Mouse (Mus musculus) CH12.LX (cell line): ENCODE results near the gene Tbx15. TPM values are rescaled to one million over a fixed set of nuclear protein-coding genes. Genes with fewer than 3 reads are reported as not detected.

Experiments used
- DNase-seq: peaks from one replicate; pipeline ENCODE4 v3.0.0-alpha.2; 2013; ENCODE audit errors: extremely low read depth
- H3K27ac ChIP-seq: 2 replicates; pipeline ENCODE4 v1.5.1; 2012; ENCODE audit warnings: low read depth, mild to moderate bottlenecking, control low read depth, moderate library complexity; ENCODE audit not compliant: insufficient read depth
- H3K27me3 ChIP-seq: replicated peaks from 2 replicates; pipeline ENCODE3; 2012; ENCODE audit warnings: inconsistent platforms
- H3K36me3 ChIP-seq, 2 experiments: replicated peaks in 1 of 2; 2 replicates each; pipeline versions ENCODE3 to v1.6.1; 2012; ENCODE audit warnings: inconsistent platforms in 1 of 2, low read length in 1 of 2, mild to moderate bottlenecking in 1 of 2, mixed read lengths in 1 of 2, moderate library complexity in 1 of 2; ENCODE audit not compliant: control insufficient read depth in 1 of 2, insufficient read depth in 1 of 2
- H3K4me1 ChIP-seq, 2 experiments: 2 replicates each; pipeline ENCODE4 v1.6.1; 2012; ENCODE audit warnings: inconsistent platforms in 1 of 2, moderate library complexity in 1 of 2; ENCODE audit not compliant: insufficient read depth in 2 of 2, control insufficient read depth in 1 of 2
- H3K4me2 ChIP-seq: 2 replicates; pipeline ENCODE4 v1.6.1; 2012; ENCODE audit warnings: low read depth, mild to moderate bottlenecking, control low read depth; ENCODE audit not compliant: poor library complexity, insufficient read depth, severe bottlenecking
- H3K4me3 ChIP-seq, 3 experiments: fragments of 150-350 bp in 1 of 3; sonication (generic) in 1 of 3; replicated peaks in 1 of 3; 2 replicates each; pipeline versions ENCODE3 to v1.5.1; 2011 to 2012; ENCODE audit warnings: low read depth in 2 of 3, low read length in 2 of 3, mild to moderate bottlenecking in 2 of 3, moderate library complexity in 2 of 3, control low read depth in 1 of 3, improper control_type of control experiment in 1 of 3, inconsistent platforms in 1 of 3, mixed read lengths in 1 of 3; ENCODE audit not compliant: poor library complexity in 1 of 3
- H3K79me2 ChIP-seq: replicated peaks from 2 replicates; pipeline ENCODE4 v1.6.1; 2012; ENCODE audit warnings: mild to moderate bottlenecking, moderate library complexity; ENCODE audit not compliant: control insufficient read depth, poor library complexity, insufficient read depth, severe bottlenecking; ENCODE audit errors: extremely low read depth
- H3K9ac ChIP-seq: 2 replicates; pipeline ENCODE4 v1.6.1; 2012; ENCODE audit warnings: low read depth, mild to moderate bottlenecking, control low read depth, moderate library complexity; ENCODE audit not compliant: insufficient read depth
- H3K9me3 ChIP-seq: replicated peaks from 2 replicates; pipeline ENCODE3; 2012; ENCODE audit warnings: low read length, inconsistent platforms, mixed read lengths
- CHD1 ChIP-seq: IDR thresholded peaks from 2 replicates; pipeline ENCODE4 v1.6.1; 2012; ENCODE audit warnings: low read depth, low read length, improper control_type of control experiment, inconsistent platforms
- CHD2 ChIP-seq: IDR thresholded peaks from 2 replicates; pipeline ENCODE4 v1.6.1; 2011; ENCODE audit warnings: low read length, improper control_type of control experiment
- E2F4 ChIP-seq: IDR thresholded peaks from 2 replicates; pipeline ENCODE4 v1.6.1; 2011; ENCODE audit warnings: low read depth, low read length, improper control_type of control experiment; ENCODE audit not compliant: insufficient replicate concordance
- GABPA ChIP-seq: IDR thresholded peaks from 2 replicates; pipeline ENCODE4 v1.6.1; 2012; ENCODE audit warnings: low read depth, low read length, improper control_type of control experiment, inconsistent platforms; ENCODE audit not compliant: insufficient replicate concordance
- JUN ChIP-seq: IDR thresholded peaks from 2 replicates; pipeline ENCODE4 v1.6.1; 2011; ENCODE audit warnings: low read depth, mild to moderate bottlenecking, low read length, improper control_type of control experiment, moderate library complexity; ENCODE audit not compliant: insufficient read depth
- KAT2A ChIP-seq: IDR thresholded peaks from 2 replicates; pipeline ENCODE4 v1.6.1; 2012; ENCODE audit warnings: low read length, improper control_type of control experiment, inconsistent platforms; ENCODE audit not compliant: insufficient replicate concordance
- MAFK ChIP-seq: IDR thresholded peaks from 2 replicates; pipeline ENCODE4 v1.6.1; 2011; ENCODE audit warnings: low read length, improper control_type of control experiment; ENCODE audit not compliant: insufficient replicate concordance
- MAX ChIP-seq: IDR thresholded peaks from 2 replicates; pipeline ENCODE4 v1.6.1; 2011; ENCODE audit warnings: low read length, improper control_type of control experiment
- MEF2A ChIP-seq: IDR thresholded peaks from 2 replicates; pipeline ENCODE4 v1.6.1; 2014; ENCODE audit warnings: low read depth, mild to moderate bottlenecking, inconsistent platforms, low read length, improper control_type of control experiment, borderline replicate concordance
- NELFE ChIP-seq: IDR thresholded peaks from 2 replicates; pipeline ENCODE4 v1.6.1; 2011; ENCODE audit warnings: low read depth, low read length, improper control_type of control experiment
- NRF1 ChIP-seq: IDR thresholded peaks from 2 replicates; pipeline ENCODE4 v1.6.1; 2014; ENCODE audit warnings: low read depth, mild to moderate bottlenecking, inconsistent platforms, low read length, improper control_type of control experiment, moderate library complexity
- PAX5 ChIP-seq: IDR thresholded peaks from 2 replicates; pipeline ENCODE4 v1.6.1; 2012; ENCODE audit warnings: low read length, inconsistent platforms, mixed read lengths
- POLR2A ChIP-seq: IDR thresholded peaks from 2 replicates; pipeline ENCODE4 v1.6.1; 2011; ENCODE audit warnings: low read depth, mild to moderate bottlenecking, improper control_type of control experiment, low read length
- POLR2AphosphoS2 ChIP-seq: IDR thresholded peaks from 2 replicates; pipeline ENCODE4 v1.6.1; 2011; ENCODE audit warnings: low read depth, low read length, improper control_type of control experiment
- RAD21 ChIP-seq: IDR thresholded peaks from 2 replicates; pipeline ENCODE4 v1.6.1; 2011; ENCODE audit warnings: low read depth, mild to moderate bottlenecking, low read length, improper control_type of control experiment, moderate library complexity
- RCOR1 ChIP-seq: conservative IDR thresholded peaks from 2 replicates; pipeline ENCODE4 v1.6.1; 2012; ENCODE audit warnings: low read depth, mild to moderate bottlenecking, inconsistent platforms, low read length, improper control_type of control experiment
- SIN3A ChIP-seq: IDR thresholded peaks from 2 replicates; pipeline ENCODE4 v1.6.1; 2012; ENCODE audit warnings: low read length, improper control_type of control experiment, inconsistent platforms
- TCF12 ChIP-seq: IDR thresholded peaks from 2 replicates; pipeline ENCODE4 v1.6.1; 2014; ENCODE audit warnings: low read depth, mild to moderate bottlenecking, inconsistent platforms, low read length, improper control_type of control experiment
- UBTF ChIP-seq: IDR thresholded peaks from 2 replicates; pipeline ENCODE4 v1.6.1; 2012; ENCODE audit warnings: low read depth, mild to moderate bottlenecking, inconsistent platforms, low read length, improper control_type of control experiment, moderate library complexity
- USF1 ChIP-seq: IDR thresholded peaks from 2 replicates; pipeline ENCODE4 v1.6.1; 2014; ENCODE audit warnings: low read depth, mild to moderate bottlenecking, inconsistent platforms, low read length, improper control_type of control experiment
- ZC3H11A ChIP-seq: IDR thresholded peaks from 2 replicates; pipeline ENCODE4 v1.6.1; 2012; ENCODE audit warnings: low read depth, mild to moderate bottlenecking, inconsistent platforms, low read length, improper control_type of control experiment
- ZMIZ1 ChIP-seq: IDR thresholded peaks from 2 replicates; pipeline ENCODE4 v1.6.1; 2012; ENCODE audit warnings: low read depth, mild to moderate bottlenecking, inconsistent platforms, low read length, improper control_type of control experiment
- dilution Hi-C: fragments of 300-500 bp; cut with MboI; formaldehyde crosslinking; loops from 2 replicates; pipeline ENCODE4 v1.14.3; 2020; ENCODE audit warnings: low sequenced_read_pairs; ENCODE audit not compliant: extremely low pct_unique_long_range_greater_than_20kb, extremely low pct_ligation_motif_present
- in situ Hi-C: fragments of 300-500 bp; cut with MboI; formaldehyde crosslinking; loops from 3 replicates; pipeline ENCODE4 v1.14.3; 2019; ENCODE audit warnings: low sequenced_read_pairs, low pct_ligation_motif_present, low pct_unique_long_range_greater_than_20kb, mixed read lengths
- polyA plus RNA-seq: library from polyadenylated mRNA; unstranded; fragments of >175 nt; gene quantifications from 2 replicates; pipeline ENCODE4 v1.2.1, GENCODE M21; 2012; ENCODE audit warnings: low read depth; ENCODE audit not compliant: insufficient read length
- total RNA-seq, 2 experiments: library from RNA; depleted of rRNA; stranded (reverse); fragments of 300-350 nt in 1 of 2; fragments of >200 nt in 1 of 2; gene quantifications; 2 replicates each; pipeline ENCODE4 v1.2.3; 2012 to 2014

Gene Tbx15
- total and polyA plus RNA-seq, 3 experiments = 1.4 to 2.1 (median 1.8) TPM

DNA sequence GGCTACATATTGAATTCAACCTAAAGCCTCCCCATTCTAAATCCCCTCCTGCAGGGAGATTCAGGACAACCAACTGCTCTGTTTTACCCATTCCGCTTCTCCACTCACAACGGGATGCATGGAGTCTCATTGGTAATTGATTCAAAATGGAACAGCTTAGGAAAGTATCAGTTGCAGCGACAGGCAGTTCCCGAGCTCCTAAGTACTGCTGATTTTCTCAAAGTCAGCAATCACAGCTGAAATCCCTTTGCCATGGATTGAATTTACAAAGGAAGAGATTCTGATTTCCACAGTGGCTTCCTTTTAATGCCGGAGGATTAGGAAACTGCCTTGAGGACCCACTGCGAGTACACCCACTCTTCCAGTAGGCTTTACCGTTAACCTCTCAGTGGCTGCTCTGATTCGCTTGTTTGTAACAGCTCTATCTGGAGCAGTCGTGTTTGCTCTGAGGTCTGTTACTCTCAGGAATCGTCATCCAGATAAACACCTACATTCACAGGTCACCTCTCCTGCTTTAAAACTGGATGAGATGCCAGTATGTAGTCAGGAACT is 26.6 kb downstream of the Tbx15 start:
- no peaks in the 10 kb centered on the region for H3K9me3 ChIP-seq
- H3K27me3 ChIP-seq = no peaks in the 10 kb centered on the region
- H3K4me3 ChIP-seq = no peak overlapping the region
- in situ Hi-C loops (no loop called here), dilution Hi-C loops (no loop called here)
- no peak overlapping the region for H3K27ac ChIP-seq
- TF ChIP-seq JUN (no peak), POLR2A (no peak), ZMIZ1 (no peak), E2F4 (no peak), RCOR1 (no peak), CHD1 (no peak)
- no peak for DNase-seq
- H3K4me2 ChIP-seq = no peak overlapping the region
- no peaks in the 10 kb centered on the region for H3K79me2 ChIP-seq
- no peaks in the 10 kb centered on the region for H3K36me3 ChIP-seq
- no peak overlapping the region for H3K9ac ChIP-seq
- H3K4me1 ChIP-seq = peaks cover 3 to 31% of the 10 kb centered on the region in 2 experiments; a peak in 2 of 4 replicates

GRCm38 (mm10) chr3:99277973-99278580 is 37.9 kb downstream of the Tbx15 start:
- no peak overlapping the region for H3K9ac ChIP-seq
- no peak for DNase-seq
- H3K27ac ChIP-seq = no peak overlapping the region
- no peaks in the 10 kb centered on the region for H3K9me3 ChIP-seq
- no peaks in the 10 kb centered on the region for H3K4me1 ChIP-seq
- no peaks in the 10 kb centered on the region for H3K79me2 ChIP-seq
- H3K4me2 ChIP-seq = no peak overlapping the region
- H3K27me3 ChIP-seq = no peaks in the 10 kb centered on the region
- no peaks in the 10 kb centered on the region for H3K36me3 ChIP-seq
- dilution Hi-C loops = no loop called here
- H3K4me3 ChIP-seq = no peak overlapping the region
- in situ Hi-C loops = no loop called here
- TF ChIP-seq MAX (no peak), KAT2A (no peak), SIN3A (no peak), UBTF (no peak), USF1 (no peak), MEF2A (no peak), ZC3H11A (no peak), RAD21 (no peak), MAFK (no peak), NELFE (no peak), POLR2AphosphoS2 (no peak), ZMIZ1 (no peak), TCF12 (no peak), PAX5 (no peak), NRF1 (no peak), POLR2A (no peak), GABPA (no peak), CHD2 (no peak)
